Mouse (Mus musculus) lung, postnatal 0 days (tissue): Measurements from ENCODE around the gene Gm49369.
"Not testable (repeated sequence)": the region's sequence is repeated elsewhere in the genome, so short reads cannot be mapped to it uniquely, and the experiment has no call there.

Source experiments
- CTCF ChIP-seq: IDR thresholded peaks from 2 replicates; pipeline ENCODE4 v1.5.1; 2016; ENCODE audit warnings: antibody characterized with exemption, mild to moderate bottlenecking
- EP300 ChIP-seq: IDR thresholded peaks from 2 replicates; pipeline ENCODE4 v1.6.1; 2016; ENCODE audit warnings: antibody characterized with exemption, mild to moderate bottlenecking, control low read depth

DNA sequence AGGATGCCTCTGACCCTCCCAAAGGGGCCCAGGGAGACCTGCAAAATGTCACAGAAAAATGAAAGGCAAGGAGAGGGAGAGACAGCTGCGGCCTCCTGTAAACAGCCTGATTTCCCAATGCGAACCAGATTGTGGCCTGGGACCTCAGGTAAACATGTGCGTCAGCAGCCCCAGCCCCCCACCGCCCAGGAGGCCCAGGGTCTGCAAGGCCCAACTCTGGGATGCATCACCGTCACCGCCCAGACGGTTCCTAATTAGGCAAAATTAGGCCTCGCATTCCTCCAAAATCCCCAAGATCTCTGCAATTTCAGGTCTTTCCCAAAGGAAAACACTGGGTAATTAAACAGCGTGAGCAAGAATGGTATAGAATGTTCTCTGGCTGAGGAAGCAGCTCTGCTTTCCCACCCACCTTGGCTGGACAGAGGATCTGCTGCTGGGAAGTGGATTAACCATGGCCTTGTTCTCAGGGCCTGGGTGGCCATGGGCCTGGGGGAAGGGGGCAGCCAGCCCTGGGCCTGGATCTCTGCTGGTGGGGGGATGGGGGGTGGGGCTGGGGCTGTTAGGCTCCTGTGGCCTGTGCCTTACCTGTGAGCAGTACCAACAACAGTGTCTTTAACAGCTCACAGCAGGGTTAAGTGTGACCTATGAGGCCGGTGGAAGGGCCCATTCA lies 60.7 kb downstream of the Gm49369 start:
- not testable (repeated sequence) for TF ChIP-seq CTCF, EP300
